Mouse (Mus musculus): Measurements from ENCODE around the gene Rfc2. TPM values are rescaled to one million over a fixed set of nuclear protein-coding genes. Genes with fewer than 3 reads are reported as not detected.
A peak's percentile ranks its signal among the peaks of the same experiment; 100 is the strongest.

The Rfc2 gene
- polyA plus RNA-seq (2012; ENCODE audit: insufficient read depth, insufficient read length, missing spikeins): 29.7 and 32.3 TPM in 2 replicates

GRCm38 (mm10) chr5:134581146-134581545 lies at the start of gene Rfc2:
Rfc2 (plus strand) TSS chr5:134581366.
- Histone ChIP-seq H3K27ac (replicated peaks; ENCODE audit: low read depth, low read length) (no peak within 1 kb of the TSS), H3K4me3 (ENCODE audit: insufficient read depth, low read depth, low read length) (no peak within 1 kb of the TSS), H3K4me1 (ENCODE audit: control insufficient read depth, insufficient read depth, insufficient read length, low read length) (no peaks in the 10 kb centered on the region)

- Histone ChIP-seq H3K4me3 (ENCODE audit: insufficient read depth, low read depth, low read length) (no peak overlapping the region), H3K4me1 (ENCODE audit: control insufficient read depth, insufficient read depth, insufficient read length, low read length) (peaks cover 4% of the 10 kb centered on the region), H3K27ac (replicated peaks; ENCODE audit: low read depth, low read length) (peak overlapping the region; percentile 45)
These were observed 49.6 kb upstream of the Rfc2 start for GRCm38 (mm10) chr5:134531585-134531984.

GRCm38 (mm10) chr5:134532417-134532816 lies 48.7 kb upstream of the Rfc2 start:
- Histone ChIP-seq H3K27ac (replicated peaks; ENCODE audit: low read depth, low read length) (no peak overlapping the region), H3K4me3 (ENCODE audit: insufficient read depth, low read depth, low read length) (no peak overlapping the region), H3K4me1 (ENCODE audit: control insufficient read depth, insufficient read depth, insufficient read length, low read length) (peaks cover 4% of the 10 kb centered on the region)

GRCm38 (mm10) chr5:134536036-134536435 lies 45.1 kb upstream of the Rfc2 start:
- H3K27ac ChIP-seq (replicated peaks; ENCODE audit: low read depth, low read length): no peak overlapping the region
- H3K4me3 ChIP-seq (ENCODE audit: insufficient read depth, low read depth, low read length): no peak overlapping the region
- H3K4me1 ChIP-seq (ENCODE audit: control insufficient read depth, insufficient read depth, insufficient read length, low read length): peaks cover 19% of the 10 kb centered on the region

- Histone ChIP-seq H3K27ac (replicated peaks; ENCODE audit: low read depth, low read length) (peak overlapping the region; percentile 95), H3K4me1 (ENCODE audit: control insufficient read depth, insufficient read depth, insufficient read length, low read length) (peaks cover 35% of the 10 kb centered on the region), H3K4me3 (ENCODE audit: insufficient read depth, low read depth, low read length) (no peak overlapping the region)
These were observed 41.3 kb upstream of the Rfc2 start for GRCm38 (mm10) chr5:134539891-134540290.

- H3K27ac ChIP-seq (replicated peaks; ENCODE audit: low read depth, low read length): peak overlapping the region; percentile 95
- peaks cover 39% of the 10 kb centered on the region for H3K4me1 ChIP-seq (ENCODE audit: control insufficient read depth, insufficient read depth, insufficient read length, low read length)
- no peak overlapping the region for H3K4me3 ChIP-seq (ENCODE audit: insufficient read depth, low read depth, low read length)
These were observed 40.3 kb upstream of the Rfc2 start for GRCm38 (mm10) chr5:134540881-134541280.

- Histone ChIP-seq H3K4me3 (ENCODE audit: insufficient read depth, low read depth, low read length) (no peak overlapping the region), H3K27ac (replicated peaks; ENCODE audit: low read depth, low read length) (peak overlapping the region; percentile 80)
These were observed 39.5 kb upstream of the Rfc2 start for GRCm38 (mm10) chr5:134541640-134542039.

GRCm38 (mm10) chr5:134544516-134545241 lies 36.5 kb upstream of the Rfc2 start:
- H3K4me3 ChIP-seq (ENCODE audit: insufficient read depth, low read depth, low read length): no peak overlapping the region
- peaks cover 34% of the 10 kb centered on the region for H3K4me1 ChIP-seq (ENCODE audit: control insufficient read depth, insufficient read depth, insufficient read length, low read length)
- peak overlapping the region; percentile 6 for H3K27ac ChIP-seq (replicated peaks; ENCODE audit: low read depth, low read length)

More at GRCm38 (mm10) chr5:134541640-134542039, 39.5 kb upstream of the Rfc2 start:
- H3K4me1 ChIP-seq (ENCODE audit: control insufficient read depth, insufficient read depth, insufficient read length, low read length): peaks cover 39% of the 10 kb centered on the region

GRCm38 (mm10) chr5:134545242-134545629 lies 35.9 kb upstream of the Rfc2 start:
- Histone ChIP-seq H3K4me3 (ENCODE audit: insufficient read depth, low read depth, low read length) (no peak overlapping the region), H3K27ac (replicated peaks; ENCODE audit: low read depth, low read length) (no peak overlapping the region), H3K4me1 (ENCODE audit: control insufficient read depth, insufficient read depth, insufficient read length, low read length) (peaks cover 30% of the 10 kb centered on the region)

- Histone ChIP-seq H3K4me1 (ENCODE audit: control insufficient read depth, insufficient read depth, insufficient read length, low read length) (peaks cover 22% of the 10 kb centered on the region), H3K27ac (replicated peaks; ENCODE audit: low read depth, low read length) (no peak overlapping the region), H3K4me3 (ENCODE audit: insufficient read depth, low read depth, low read length) (no peak overlapping the region)
These were observed 34.4 kb upstream of the Rfc2 start for GRCm38 (mm10) chr5:134546790-134547189.

GRCm38 (mm10) chr5:134548306-134548705 lies 32.9 kb upstream of the Rfc2 start:
- H3K27ac ChIP-seq (replicated peaks; ENCODE audit: low read depth, low read length): no peak overlapping the region
- peaks cover 20% of the 10 kb centered on the region for H3K4me1 ChIP-seq (ENCODE audit: control insufficient read depth, insufficient read depth, insufficient read length, low read length)
- H3K4me3 ChIP-seq (ENCODE audit: insufficient read depth, low read depth, low read length): no peak overlapping the region

GRCm38 (mm10) chr5:134549640-134550168 lies 31.5 kb upstream of the Rfc2 start:
- Histone ChIP-seq H3K4me3 (ENCODE audit: insufficient read depth, low read depth, low read length) (no peak overlapping the region), H3K4me1 (ENCODE audit: control insufficient read depth, insufficient read depth, insufficient read length, low read length) (peaks cover 13% of the 10 kb centered on the region), H3K27ac (replicated peaks; ENCODE audit: low read depth, low read length) (no peak overlapping the region)

GRCm38 (mm10) chr5:134550836-134551232 lies 30.3 kb upstream of the Rfc2 start:
- Histone ChIP-seq H3K4me3 (ENCODE audit: insufficient read depth, low read depth, low read length) (peak overlapping the region; percentile 91), H3K27ac (replicated peaks; ENCODE audit: low read depth, low read length) (peak overlapping the region; percentile 79; the same call in 1 of the 2 replicates), H3K4me1 (ENCODE audit: control insufficient read depth, insufficient read depth, insufficient read length, low read length) (peaks cover 8% of the 10 kb centered on the region; the same call in 1 of the 2 replicates)

GRCm38 (mm10) chr5:134551233-134552109 lies 29.7 kb upstream of the Rfc2 start:
- peak overlapping the region; percentile 91 for H3K4me3 ChIP-seq (ENCODE audit: insufficient read depth, low read depth, low read length)

More at GRCm38 (mm10) chr5:134551233-134552109, 29.7 kb upstream of the Rfc2 start:
- peak overlapping the region; percentile 79 for H3K27ac ChIP-seq (replicated peaks; ENCODE audit: low read depth, low read length)
- peaks cover 8% of the 10 kb centered on the region; the same call in 1 of the 2 replicates for H3K4me1 ChIP-seq (ENCODE audit: control insufficient read depth, insufficient read depth, insufficient read length, low read length)

Data from brown adipose tissue, adult 24 weeks (tissue).